Mouse (Mus musculus) hindbrain, embryonic 15.5 days (tissue): Measurements from ENCODE around the gene Rin2. TPM values are rescaled to one million over a fixed set of nuclear protein-coding genes. Genes with fewer than 3 reads are reported as not detected.
"Not testable (repeated sequence)": the region's sequence is repeated elsewhere in the genome, so short reads cannot be mapped to it uniquely, and the experiment has no call there.

Source experiments
- ATAC-seq: fragments of 200-750 bp; cut with Nextera tagmentation; 2 replicates; pipeline ENCODE4 v1.8.0; 2017; ENCODE audit warnings: low read depth, moderate number of reproducible peaks, moderate TSS enrichment; ENCODE audit not compliant: low FRiP score
- H3K27ac ChIP-seq: fragments of 300-500 bp; sonication (generic); replicated peaks from 2 replicates; pipeline ENCODE4 v1.5.1; 2015; ENCODE audit warnings: mild to moderate bottlenecking, inconsistent platforms
- H3K27me3 ChIP-seq: fragments of 300-500 bp; sonication (generic); 2 replicates; pipeline ENCODE4 v1.6.1; 2015; ENCODE audit warnings: control low read depth, inconsistent platforms
- H3K36me3 ChIP-seq: fragments of 300-500 bp; sonication (generic); 2 replicates; pipeline ENCODE4 v1.6.1; 2015; ENCODE audit warnings: control low read depth, inconsistent platforms
- H3K4me1 ChIP-seq: fragments of 300-500 bp; sonication (generic); replicated peaks from 2 replicates; pipeline ENCODE4 v1.6.1; 2015; ENCODE audit warnings: control low read depth, inconsistent platforms
- H3K4me2 ChIP-seq: fragments of 300-500 bp; sonication (generic); 2 replicates; pipeline ENCODE4 v1.6.1; 2015; ENCODE audit warnings: moderate library complexity, mild to moderate bottlenecking, inconsistent platforms
- H3K4me3 ChIP-seq: fragments of 300-500 bp; sonication (generic); 2 replicates; pipeline ENCODE4 v1.5.1; 2015; ENCODE audit warnings: mild to moderate bottlenecking, inconsistent platforms
- H3K9ac ChIP-seq: fragments of 300-500 bp; sonication (generic); 2 replicates; pipeline ENCODE4 v1.6.1; 2015; ENCODE audit warnings: inconsistent platforms
- H3K9me3 ChIP-seq: fragments of 300-500 bp; sonication (generic); 2 replicates; pipeline ENCODE4 v1.6.1; 2016; ENCODE audit warnings: control low read depth, inconsistent platforms
- WGBS: fragments of 180-500 bp; shearing (Covaris S2); methylation state at CpG from one replicate; pipeline ENCODE4 v1.1.7; 2015; 5-methylcytosine and 5-hydroxymethylcytosine counted together
- polyA plus RNA-seq: library from polyadenylated mRNA; unstranded; fragments of >200 nt; fragmentation: Nextera tagmentation; extraction: Ambion mirVana; gene quantifications from 2 replicates; pipeline ENCODE4 v1.2.1, GENCODE M21; 2015

The Rin2 gene
- polyA plus RNA-seq, 1 experiment from 2014 or later = 16.4 TPM

GRCm38 (mm10) chr2:145718624-145719183 lies 43.7 kb downstream of the Rin2 start:
- H3K27me3 ChIP-seq = no peaks in the 10 kb centered on the region
- H3K27ac ChIP-seq = no peak overlapping the region
- no peak overlapping the region for H3K4me2 ChIP-seq
- H3K9ac ChIP-seq = no peak overlapping the region
- H3K36me3 ChIP-seq = no peaks in the 10 kb centered on the region
- H3K4me1 ChIP-seq = no peaks in the 10 kb centered on the region
- 87% methylated on average over 5 of the region's 5 CpGs for WGBS
- no peaks in the 10 kb centered on the region; the same call in 1 of the 2 replicates for H3K9me3 ChIP-seq
- H3K4me3 ChIP-seq = no peak overlapping the region
- no peak for ATAC-seq

GRCm38 (mm10) chr2:145720157-145720556 lies 45.1 kb downstream of the Rin2 start:
- ATAC-seq = no peak
- H3K27me3 ChIP-seq = no peaks in the 10 kb centered on the region
- no peak overlapping the region for H3K4me2 ChIP-seq
- H3K9ac ChIP-seq = no peak overlapping the region
- no peak overlapping the region for H3K27ac ChIP-seq
- no peaks in the 10 kb centered on the region for H3K36me3 ChIP-seq
- H3K9me3 ChIP-seq = no peaks in the 10 kb centered on the region; the same call in 1 of the 2 replicates
- H3K4me3 ChIP-seq = no peak overlapping the region
- H3K4me1 ChIP-seq = no peaks in the 10 kb centered on the region
- whole genome bisulfite sequencing = 83% methylated on average over 3 of the region's 3 CpGs

GRCm38 (mm10) chr2:145720743-145721142 lies 45.7 kb downstream of the Rin2 start:
- H3K4me3 ChIP-seq = no peak overlapping the region
- H3K36me3 ChIP-seq = no peaks in the 10 kb centered on the region
- no peaks in the 10 kb centered on the region for H3K4me1 ChIP-seq
- no peak overlapping the region for H3K4me2 ChIP-seq
- no peaks in the 10 kb centered on the region for H3K27me3 ChIP-seq
- WGBS = 86% methylated on average over 2 of the region's 2 CpGs
- no peak overlapping the region for H3K27ac ChIP-seq
- no peaks in the 10 kb centered on the region for H3K9me3 ChIP-seq
- no peak for ATAC-seq
- no peak overlapping the region for H3K9ac ChIP-seq

- not testable (repeated sequence) for H3K4me3 ChIP-seq, H3K9me3 ChIP-seq, H3K9ac ChIP-seq, ATAC-seq, H3K27me3 ChIP-seq, H3K4me2 ChIP-seq, H3K27ac ChIP-seq, H3K36me3 ChIP-seq, H3K4me1 ChIP-seq
- WGBS = 79% methylated on average over 2 of the region's 2 CpGs
Measured at GRCm38 (mm10) chr2:145722304-145722703, 47.3 kb downstream of the Rin2 start.

- Histone ChIP-seq H3K4me2 (no peak overlapping the region), H3K9me3 (no peaks in the 10 kb centered on the region), H3K9ac (no peak overlapping the region), H3K27me3 (no peaks in the 10 kb centered on the region), H3K36me3 (no peaks in the 10 kb centered on the region), H3K4me3 (no peak overlapping the region), H3K4me1 (no peaks in the 10 kb centered on the region), H3K27ac (no peak overlapping the region)
- ATAC-seq = no peak
- WGBS = 86% methylated on average over 1 of the region's 1 CpGs
Measured at GRCm38 (mm10) chr2:145724288-145724687, 49.3 kb downstream of the Rin2 start.

- Histone ChIP-seq H3K4me3 (no peak overlapping the region), H3K9me3 (no peaks in the 10 kb centered on the region), H3K27me3 (no peaks in the 10 kb centered on the region), H3K4me2 (no peak overlapping the region), H3K4me1 (no peaks in the 10 kb centered on the region), H3K36me3 (no peaks in the 10 kb centered on the region), H3K9ac (no peak overlapping the region), H3K27ac (no peak overlapping the region)
- 88% methylated on average over 7 of the region's 7 CpGs for WGBS
- ATAC-seq = no peak
Measured at GRCm38 (mm10) chr2:145729414-145729813, 54.4 kb downstream of the Rin2 start.

- Histone ChIP-seq H3K4me1 (no peaks in the 10 kb centered on the region), H3K4me2 (no peak overlapping the region), H3K4me3 (no peak overlapping the region), H3K27me3 (no peaks in the 10 kb centered on the region), H3K36me3 (no peaks in the 10 kb centered on the region), H3K27ac (no peak overlapping the region), H3K9ac (no peak overlapping the region), H3K9me3 (no peaks in the 10 kb centered on the region)
- ATAC-seq = no peak
- WGBS = 78% methylated on average over 9 of the region's 9 CpGs
Measured at GRCm38 (mm10) chr2:145730189-145730880, 55.3 kb downstream of the Rin2 start.

GRCm38 (mm10) chr2:145730905-145731304 lies 55.9 kb downstream of the Rin2 start:
- no peak overlapping the region for H3K4me3 ChIP-seq
- H3K9me3 ChIP-seq = no peaks in the 10 kb centered on the region
- no peak overlapping the region for H3K4me2 ChIP-seq
- H3K9ac ChIP-seq = no peak overlapping the region
- no peaks in the 10 kb centered on the region for H3K4me1 ChIP-seq
- no peaks in the 10 kb centered on the region for H3K36me3 ChIP-seq
- H3K27me3 ChIP-seq = no peaks in the 10 kb centered on the region
- no peak for ATAC-seq
- H3K27ac ChIP-seq = no peak overlapping the region
- WGBS = 91% methylated on average over 7 of the region's 7 CpGs

GRCm38 (mm10) chr2:145735079-145735478 lies 60.1 kb downstream of the Rin2 start:
- Histone ChIP-seq H3K9me3 (no peaks in the 10 kb centered on the region), H3K4me3 (no peak overlapping the region), H3K4me1 (no peaks in the 10 kb centered on the region), H3K9ac (no peak overlapping the region), H3K27me3 (no peaks in the 10 kb centered on the region), H3K4me2 (no peak overlapping the region), H3K36me3 (no peaks in the 10 kb centered on the region), H3K27ac (no peak overlapping the region)
- 77% methylated on average over 5 of the region's 5 CpGs for WGBS
- ATAC-seq = no peak

- Histone ChIP-seq H3K36me3 (no peaks in the 10 kb centered on the region), H3K9me3 (no peaks in the 10 kb centered on the region), H3K4me1 (no peaks in the 10 kb centered on the region), H3K9ac (no peak overlapping the region), H3K27me3 (no peaks in the 10 kb centered on the region), H3K27ac (no peak overlapping the region), H3K4me2 (no peak overlapping the region), H3K4me3 (no peak overlapping the region)
- 89% methylated on average over 1 of the region's 1 CpGs for WGBS
- no peak for ATAC-seq
Measured at GRCm38 (mm10) chr2:145736543-145736942, 61.5 kb downstream of the Rin2 start.

- Histone ChIP-seq H3K27ac (no peak overlapping the region), H3K9me3 (no peaks in the 10 kb centered on the region), H3K4me1 (no peaks in the 10 kb centered on the region), H3K27me3 (no peaks in the 10 kb centered on the region), H3K36me3 (no peaks in the 10 kb centered on the region), H3K4me3 (no peak overlapping the region), H3K4me2 (no peak overlapping the region), H3K9ac (no peak overlapping the region)
- no peak for ATAC-seq
- 40% methylated on average over 5 of the region's 5 CpGs for WGBS
Measured at GRCm38 (mm10) chr2:145737196-145737595, 62.2 kb downstream of the Rin2 start.

GRCm38 (mm10) chr2:145740729-145741128 lies 65.7 kb downstream of the Rin2 start:
- Histone ChIP-seq H3K9me3 (no peaks in the 10 kb centered on the region), H3K4me1 (no peaks in the 10 kb centered on the region), H3K36me3 (no peaks in the 10 kb centered on the region), H3K27ac (no peak overlapping the region), H3K4me3 (no peak overlapping the region), H3K9ac (no peak overlapping the region), H3K4me2 (no peak overlapping the region), H3K27me3 (no peaks in the 10 kb centered on the region)
- ATAC-seq = no peak
- 89% methylated on average over 5 of the region's 5 CpGs for WGBS
